Mouse (Mus musculus): ENCODE results near the gene Smurf1. TPM values are rescaled to one million over a fixed set of nuclear protein-coding genes. Genes with fewer than 3 reads are reported as not detected.

Gene Smurf1
- polyA plus RNA-seq, 1 experiment, result 19.5 TPM

GRCm38 (mm10) chr5:144891276-144891675, 74.4 kb downstream of the Smurf1 start:
- H3K4me1 ChIP-seq (ENCODE audit: control insufficient read depth, insufficient read depth, insufficient read length, low read length), result no peaks in the 10 kb centered on the region
- peaks cover 51% of the 10 kb centered on the region for H3K36me3 ChIP-seq (ENCODE audit: control insufficient read depth, insufficient read depth, low read length)
- no peak for TF ChIP-seq CTCF (IDR thresholded peaks at IDR 0.05; ENCODE audit: extremely low read depth, insufficient read length, insufficient replicate concordance, low read depth, low read length)
- TF ChIP-seq POLR2A (IDR thresholded peaks at IDR 0.05; ENCODE audit: low read depth, low read length), result no peak
- no peaks in the 10 kb centered on the region for H3K27me3 ChIP-seq (ENCODE audit: control insufficient read depth, insufficient read depth, low read length)
- no peak overlapping the region for H3K4me3 ChIP-seq (ENCODE audit: low read depth, low read length)
- H3K27ac ChIP-seq (ENCODE audit: insufficient read depth, low read depth, low read length), result no peak overlapping the region
- 72% methylated on average over 11 of the region's 11 CpGs for WGBS

GRCm38 (mm10) chr5:144885968-144886650, 79.5 kb downstream of the Smurf1 start:
- Histone ChIP-seq H3K4me3 (ENCODE audit: low read depth, low read length) (no peak overlapping the region), H3K27ac (ENCODE audit: insufficient read depth, low read depth, low read length) (no peak overlapping the region), H3K36me3 (ENCODE audit: control insufficient read depth, insufficient read depth, low read length) (peaks cover 69% of the 10 kb centered on the region), H3K4me1 (ENCODE audit: control insufficient read depth, insufficient read depth, insufficient read length, low read length) (no peaks in the 10 kb centered on the region), H3K27me3 (ENCODE audit: control insufficient read depth, insufficient read depth, low read length) (no peaks in the 10 kb centered on the region)
- TF ChIP-seq CTCF (IDR thresholded peaks at IDR 0.05; ENCODE audit: extremely low read depth, insufficient read length, insufficient replicate concordance, low read depth, low read length) (no peak), POLR2A (IDR thresholded peaks at IDR 0.05; ENCODE audit: low read depth, low read length) (no peak)
- WGBS, result 73% methylated on average over 9 of the region's 9 CpGs

- no peak for TF ChIP-seq CTCF (IDR thresholded peaks at IDR 0.05; ENCODE audit: extremely low read depth, insufficient read length, insufficient replicate concordance, low read depth, low read length)
- no peak for TF ChIP-seq POLR2A (IDR thresholded peaks at IDR 0.05; ENCODE audit: low read depth, low read length)
- 77% methylated on average over 13 of the region's 13 CpGs for WGBS
- no peak overlapping the region for H3K4me3 ChIP-seq (ENCODE audit: low read depth, low read length)
- H3K36me3 ChIP-seq (ENCODE audit: control insufficient read depth, insufficient read depth, low read length), result peaks cover 76% of the 10 kb centered on the region
- H3K4me1 ChIP-seq (ENCODE audit: control insufficient read depth, insufficient read depth, insufficient read length, low read length), result no peaks in the 10 kb centered on the region
- H3K27me3 ChIP-seq (ENCODE audit: control insufficient read depth, insufficient read depth, low read length), result no peaks in the 10 kb centered on the region
- H3K27ac ChIP-seq (ENCODE audit: insufficient read depth, low read depth, low read length), result no peak overlapping the region
These were observed 80.9 kb downstream of the Smurf1 start for GRCm38 (mm10) chr5:144884629-144885217.

GRCm38 (mm10) chr5:144881670-144882399, 83.8 kb downstream of the Smurf1 start:
- 87% methylated on average over 14 of the region's 14 CpGs for WGBS
- H3K36me3 ChIP-seq (ENCODE audit: control insufficient read depth, insufficient read depth, low read length), result peaks cover 71% of the 10 kb centered on the region
- no peak for TF ChIP-seq POLR2A (IDR thresholded peaks at IDR 0.05; ENCODE audit: low read depth, low read length)
- no peak for TF ChIP-seq CTCF (IDR thresholded peaks at IDR 0.05; ENCODE audit: extremely low read depth, insufficient read length, insufficient replicate concordance, low read depth, low read length)
- H3K27ac ChIP-seq (ENCODE audit: insufficient read depth, low read depth, low read length), result no peak overlapping the region
- no peaks in the 10 kb centered on the region for H3K4me1 ChIP-seq (ENCODE audit: control insufficient read depth, insufficient read depth, insufficient read length, low read length)
- no peaks in the 10 kb centered on the region for H3K27me3 ChIP-seq (ENCODE audit: control insufficient read depth, insufficient read depth, low read length)
- H3K4me3 ChIP-seq (ENCODE audit: low read depth, low read length), result no peak overlapping the region

GRCm38 (mm10) chr5:144877021-144877420, 88.6 kb downstream of the Smurf1 start:
- Histone ChIP-seq H3K27me3 (ENCODE audit: control insufficient read depth, insufficient read depth, low read length) (no peaks in the 10 kb centered on the region), H3K4me1 (ENCODE audit: control insufficient read depth, insufficient read depth, insufficient read length, low read length) (no peaks in the 10 kb centered on the region), H3K4me3 (ENCODE audit: low read depth, low read length) (no peak overlapping the region), H3K27ac (ENCODE audit: insufficient read depth, low read depth, low read length) (no peak overlapping the region), H3K36me3 (ENCODE audit: control insufficient read depth, insufficient read depth, low read length) (peaks cover 35% of the 10 kb centered on the region)
- TF ChIP-seq CTCF (IDR thresholded peaks at IDR 0.05; ENCODE audit: extremely low read depth, insufficient read length, insufficient replicate concordance, low read depth, low read length) (no peak), POLR2A (IDR thresholded peaks at IDR 0.05; ENCODE audit: low read depth, low read length) (no peak)
- WGBS, result 96% methylated on average over 15 of the region's 15 CpGs

- Histone ChIP-seq H3K27me3 (ENCODE audit: control insufficient read depth, insufficient read depth, low read length) (no peaks in the 10 kb centered on the region), H3K4me3 (ENCODE audit: low read depth, low read length) (no peak overlapping the region), H3K36me3 (ENCODE audit: control insufficient read depth, insufficient read depth, low read length) (peaks cover 23% of the 10 kb centered on the region), H3K4me1 (ENCODE audit: control insufficient read depth, insufficient read depth, insufficient read length, low read length) (no peaks in the 10 kb centered on the region), H3K27ac (ENCODE audit: insufficient read depth, low read depth, low read length) (no peak overlapping the region)
- 7% methylated on average over 13 of the region's 13 CpGs for WGBS
- TF ChIP-seq CTCF (IDR thresholded peaks at IDR 0.05; ENCODE audit: extremely low read depth, insufficient read length, insufficient replicate concordance, low read depth, low read length) (peak; percentile 97), POLR2A (IDR thresholded peaks at IDR 0.05; ENCODE audit: low read depth, low read length) (no peak)
These were observed 89.8 kb downstream of the Smurf1 start for GRCm38 (mm10) chr5:144875892-144876291.

- 84% methylated on average over 6 of the region's 6 CpGs for WGBS
These were observed 90.4 kb downstream of the Smurf1 start for GRCm38 (mm10) chr5:144875227-144875626.

More at GRCm38 (mm10) chr5:144875227-144875626, 90.4 kb downstream of the Smurf1 start:
- Histone ChIP-seq H3K36me3 (ENCODE audit: control insufficient read depth, insufficient read depth, low read length) (peaks cover 17% of the 10 kb centered on the region), H3K27me3 (ENCODE audit: control insufficient read depth, insufficient read depth, low read length) (no peaks in the 10 kb centered on the region), H3K4me3 (ENCODE audit: low read depth, low read length) (no peak overlapping the region), H3K4me1 (ENCODE audit: control insufficient read depth, insufficient read depth, insufficient read length, low read length) (no peaks in the 10 kb centered on the region), H3K27ac (ENCODE audit: insufficient read depth, low read depth, low read length) (no peak overlapping the region)
- TF ChIP-seq POLR2A (IDR thresholded peaks at IDR 0.05; ENCODE audit: low read depth, low read length) (no peak), CTCF (IDR thresholded peaks at IDR 0.05; ENCODE audit: extremely low read depth, insufficient read length, insufficient replicate concordance, low read depth, low read length) (no peak)
